Mouse (Mus musculus) liver, postnatal 0 days (tissue): ENCODE results near the gene Tex14.

ENCODE experiments used
- CTCF ChIP-seq: sonication (generic); IDR thresholded peaks from 2 replicates; pipeline ENCODE4 v1.5.1; 2016; ENCODE audit warnings: antibody characterized with exemption, low read depth
- EP300 ChIP-seq: IDR thresholded peaks from 2 replicates; pipeline ENCODE4 v1.6.1; 2016; ENCODE audit warnings: antibody characterized with exemption, low read depth, mild to moderate bottlenecking

DNA sequence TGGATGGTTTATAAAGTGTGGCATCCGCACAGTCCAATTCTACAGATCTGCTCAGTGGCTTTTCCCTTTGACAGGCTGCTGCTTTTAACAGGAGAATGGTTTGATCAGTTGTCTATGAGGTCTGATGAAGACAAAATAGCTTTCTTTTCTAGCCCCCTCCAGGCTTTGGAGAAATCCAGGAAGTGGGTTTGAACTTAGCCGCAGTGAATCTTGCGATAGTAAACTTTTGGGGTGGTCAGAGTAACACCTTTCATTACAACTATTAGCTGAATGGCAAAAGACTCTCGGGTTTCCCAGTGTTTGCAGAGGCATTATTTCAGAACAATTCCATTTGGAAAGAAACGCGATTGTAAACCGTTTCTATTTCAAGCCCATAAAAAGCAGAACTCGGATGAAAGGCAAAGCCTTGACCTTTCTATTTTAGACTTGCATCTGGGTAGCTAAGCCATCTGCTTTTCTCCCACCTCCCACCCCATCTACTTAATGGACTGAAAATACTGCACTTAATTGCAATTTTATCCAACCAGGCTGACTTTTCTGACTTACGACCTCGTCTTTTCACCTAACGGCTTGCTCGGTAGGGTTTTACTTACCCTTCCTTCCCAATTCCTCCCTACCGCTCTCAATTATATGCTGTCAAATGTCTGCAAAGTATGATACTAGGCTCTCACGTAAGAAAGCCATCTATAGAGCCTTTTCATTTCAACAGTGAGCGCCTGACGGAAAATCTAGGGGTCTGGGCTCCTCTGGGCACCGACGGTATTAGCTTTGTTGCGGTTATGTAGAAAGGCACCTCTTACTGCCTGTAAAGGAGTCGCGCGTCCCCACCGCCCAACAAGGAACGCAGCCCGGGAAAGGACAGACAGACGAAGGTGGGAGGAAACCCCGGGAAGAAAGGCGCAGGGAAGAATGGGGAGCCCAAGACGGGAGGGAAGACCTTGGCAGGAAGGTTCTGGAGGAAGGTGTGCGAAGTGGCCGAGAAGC, 47.3 kb upstream of the Tex14 start:
- no peak for TF ChIP-seq CTCF
- no peak for TF ChIP-seq EP300
